Mouse (Mus musculus) testis, adult 2 months (tissue): Measurements from ENCODE around the gene Tmem143. TPM values are rescaled to one million over a fixed set of nuclear protein-coding genes. Genes with fewer than 3 reads are reported as not detected.
A peak's percentile ranks its signal among the peaks of the same experiment; 100 is the strongest.

Source experiments
- H3K27ac ChIP-seq: fragments of 200-500 bp; 2 replicates; pipeline ENCODE4 v1.5.1; 2012; ENCODE audit warnings: low read depth, low read length; ENCODE audit not compliant: control insufficient read depth, insufficient read depth
- H3K27me3 ChIP-seq: fragments of 200-500 bp; 2 replicates; pipeline ENCODE4 v1.6.1; 2012; ENCODE audit warnings: mild to moderate bottlenecking, low read length, moderate library complexity; ENCODE audit not compliant: control insufficient read depth, insufficient read depth
- H3K36me3 ChIP-seq: fragments of 200-500 bp; 2 replicates; pipeline ENCODE4 v1.6.1; 2012; ENCODE audit warnings: mild to moderate bottlenecking, low read length; ENCODE audit not compliant: control insufficient read depth, insufficient read depth
- H3K4me1 ChIP-seq: fragments of 200-500 bp; 2 replicates; pipeline ENCODE4 v1.6.1; 2012; ENCODE audit warnings: low read length; ENCODE audit not compliant: control insufficient read depth, insufficient read depth
- H3K4me3 ChIP-seq: fragments of 200-500 bp; 2 replicates; pipeline ENCODE4 v1.5.1; 2012; ENCODE audit warnings: low read depth, mild to moderate bottlenecking, low read length, moderate library complexity, mixed read lengths; ENCODE audit not compliant: control insufficient read depth
- CTCF ChIP-seq: fragments of 200-500 bp; IDR thresholded peaks from 2 replicates; pipeline ENCODE4 v1.5.1; 2012; ENCODE audit warnings: low read depth, mild to moderate bottlenecking, inconsistent platforms, low read length, moderate library complexity; ENCODE audit not compliant: control insufficient read depth, insufficient read depth, insufficient replicate concordance
- POLR2A ChIP-seq: fragments of 200-500 bp; IDR thresholded peaks from 2 replicates; pipeline ENCODE4 v1.6.1; 2012; ENCODE audit warnings: low read depth, mild to moderate bottlenecking, inconsistent platforms, low read length, moderate library complexity; ENCODE audit not compliant: control insufficient read depth
- polyA plus RNA-seq: library from polyadenylated mRNA; depleted of rRNA; stranded (reverse); fragments of >200 nt; gene quantifications from 2 replicates; pipeline ENCODE4 v1.2.3, GENCODE M21; 2012

Gene Tmem143
- polyA plus RNA-seq, 1 experiment = 8.1 TPM

DNA sequence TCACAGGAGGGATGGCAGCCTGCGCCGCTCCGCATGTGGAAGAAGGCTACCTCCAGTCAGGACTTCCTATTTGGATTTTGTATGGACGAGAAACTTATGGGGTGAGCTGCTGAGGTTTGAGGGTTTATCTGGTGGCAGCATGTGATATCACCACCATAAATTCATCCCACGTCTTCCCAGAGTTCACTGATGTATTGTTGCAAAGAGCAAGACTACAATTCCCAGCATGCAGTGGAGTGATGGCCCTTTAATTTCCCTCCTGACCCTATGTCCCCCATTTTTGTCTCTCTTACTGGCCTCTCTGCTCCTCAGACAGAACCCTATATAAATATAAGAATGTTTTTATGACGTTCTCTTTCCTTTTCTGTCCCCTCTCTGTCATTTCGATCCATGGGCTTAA, 33.9 kb upstream of the Tmem143 start:
- Histone ChIP-seq H3K4me1 (peaks cover 14% of the 10 kb centered on the region), H3K36me3 (no peaks in the 10 kb centered on the region), H3K27me3 (no peaks in the 10 kb centered on the region), H3K27ac (no peak overlapping the region), H3K4me3 (no peak overlapping the region)
- TF ChIP-seq CTCF (no peak), POLR2A (no peak)

DNA sequence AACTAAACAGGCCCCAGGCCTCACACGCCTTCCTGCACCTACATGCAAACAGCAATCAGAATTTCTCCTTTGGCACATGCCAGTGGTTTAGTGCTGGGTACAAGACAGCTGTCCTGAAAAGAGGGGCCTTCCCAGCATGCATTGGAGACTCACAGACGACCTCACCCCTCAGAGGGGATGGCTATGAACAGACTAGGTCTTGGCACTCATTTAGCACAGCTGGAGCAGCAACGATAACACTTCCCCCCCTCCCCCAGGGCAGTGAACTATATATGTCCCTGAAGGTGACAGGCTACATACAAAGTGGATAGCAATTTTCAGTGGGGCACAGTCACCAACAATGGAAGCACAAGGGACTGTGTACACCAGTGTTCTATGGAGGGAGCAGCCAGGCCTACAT, 32.3 kb upstream of the Tmem143 start:
- Histone ChIP-seq H3K4me3 (no peak overlapping the region), H3K27me3 (no peaks in the 10 kb centered on the region), H3K27ac (no peak overlapping the region), H3K36me3 (no peaks in the 10 kb centered on the region), H3K4me1 (peaks cover 21% of the 10 kb centered on the region)
- TF ChIP-seq CTCF = no peak
- no peak for TF ChIP-seq POLR2A

DNA sequence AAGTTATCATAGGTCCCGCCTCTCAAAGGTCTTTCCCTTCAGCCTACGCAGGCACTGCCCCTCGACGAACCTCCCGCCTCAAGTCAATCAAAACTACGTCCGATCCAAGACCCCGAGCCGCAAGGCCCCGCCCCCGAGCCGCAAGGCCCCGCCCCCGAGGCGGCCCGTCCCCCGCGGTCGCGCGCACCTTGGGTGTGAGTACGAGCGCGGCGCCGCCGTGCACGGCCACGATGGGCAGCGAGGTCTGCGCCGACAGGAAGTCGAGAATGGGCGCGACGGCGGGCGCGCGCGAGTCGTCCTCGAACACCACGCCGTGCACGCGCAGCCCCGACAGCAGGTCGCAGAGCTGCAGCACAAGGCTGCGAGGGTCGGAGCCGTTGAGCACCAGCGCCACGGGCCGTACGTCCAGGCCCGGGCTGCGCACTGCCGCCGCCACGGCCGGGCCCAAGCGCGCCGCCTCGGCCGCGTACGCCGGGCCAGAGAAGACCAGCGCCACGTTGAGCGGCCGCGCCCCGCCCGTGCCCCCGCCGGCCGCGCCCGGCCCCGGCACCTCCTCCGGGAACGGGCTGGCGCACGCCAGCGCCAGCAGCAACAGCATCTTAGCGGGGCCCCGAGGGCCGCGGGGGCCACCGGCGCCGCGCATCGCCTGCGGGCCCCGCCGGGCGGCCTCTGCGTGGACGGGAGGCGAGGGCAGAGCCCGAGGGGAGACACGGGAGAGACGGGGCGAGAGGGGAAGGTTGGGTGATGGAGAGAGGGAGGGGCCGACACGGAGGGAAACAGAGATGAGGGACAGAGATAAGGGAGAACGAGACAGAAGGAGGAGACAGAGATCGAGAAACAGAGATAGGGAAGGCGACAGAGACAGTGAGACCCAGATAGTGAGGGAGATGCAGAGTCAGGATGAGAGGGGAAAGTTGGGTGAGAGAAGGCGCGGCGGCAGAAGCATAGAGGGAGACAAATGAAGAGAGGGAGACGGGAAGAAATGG, 30.5 kb upstream of the Tmem143 start:
- Histone ChIP-seq H3K27ac (peak overlapping the region; percentile 88), H3K4me1 (peaks cover 33% of the 10 kb centered on the region), H3K4me3 (peak overlapping the region; percentile 97), H3K27me3 (no peaks in the 10 kb centered on the region), H3K36me3 (no peaks in the 10 kb centered on the region)
- no peak for TF ChIP-seq CTCF
- TF ChIP-seq POLR2A = peak; percentile 91

DNA sequence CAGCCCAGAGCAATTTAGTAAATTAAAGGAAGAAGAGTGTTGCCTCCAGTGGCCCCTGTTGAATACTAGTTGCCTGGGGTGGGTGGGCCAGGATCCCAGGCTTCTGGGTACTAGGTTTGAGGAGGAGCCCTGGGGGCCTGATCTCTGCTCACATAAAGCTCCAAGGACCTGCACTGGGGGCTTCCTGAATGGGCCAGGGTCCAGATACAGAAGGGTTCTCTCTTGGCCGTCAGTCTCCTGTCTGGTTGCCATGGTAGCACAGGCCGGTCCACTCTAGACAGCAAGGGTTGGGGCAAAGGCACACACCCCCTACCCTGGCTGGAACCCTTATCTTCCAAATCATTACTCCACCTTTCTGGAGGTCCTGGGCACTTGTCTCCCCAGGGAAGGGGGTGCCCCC, 28.9 kb upstream of the Tmem143 start:
- Histone ChIP-seq H3K27me3 (no peaks in the 10 kb centered on the region), H3K27ac (no peak overlapping the region), H3K4me1 (peaks cover 38% of the 10 kb centered on the region), H3K4me3 (no peak overlapping the region; the same call in 1 of the 2 replicates), H3K36me3 (no peaks in the 10 kb centered on the region)
- TF ChIP-seq CTCF (no peak), POLR2A (no peak; the same call in 1 of the 2 replicates)

DNA sequence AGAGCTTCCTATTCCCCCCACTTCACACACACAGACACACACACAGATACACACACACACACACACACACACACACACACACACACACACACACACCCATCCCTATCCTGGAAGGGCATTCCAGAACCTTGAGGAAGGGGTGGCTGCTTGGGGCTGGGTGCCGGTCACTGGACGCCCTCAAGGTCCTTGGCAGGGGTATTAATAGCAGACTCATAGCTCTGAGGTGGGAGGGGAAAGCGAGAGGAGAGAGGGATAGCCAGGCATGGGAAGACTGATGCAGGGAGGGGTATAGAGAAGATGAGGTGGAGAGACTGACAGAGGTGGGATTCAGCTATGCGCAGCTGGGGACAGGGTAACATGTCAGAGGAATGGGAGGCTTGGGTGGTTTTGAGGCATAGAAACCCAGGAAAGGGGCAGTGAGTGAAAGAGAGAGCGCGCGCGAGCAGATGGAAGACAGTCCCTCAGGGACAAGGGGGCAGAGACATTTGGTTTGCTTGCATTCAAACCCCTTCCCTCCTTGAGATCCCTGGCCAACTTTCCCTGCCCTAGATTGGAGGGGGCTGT, 27.6 kb upstream of the Tmem143 start:
- TF ChIP-seq POLR2A = no peak
- TF ChIP-seq CTCF = no peak
- Histone ChIP-seq H3K36me3 (no peaks in the 10 kb centered on the region), H3K4me1 (peaks cover 51% of the 10 kb centered on the region), H3K27me3 (no peaks in the 10 kb centered on the region), H3K4me3 (no peak overlapping the region), H3K27ac (no peak overlapping the region)

DNA sequence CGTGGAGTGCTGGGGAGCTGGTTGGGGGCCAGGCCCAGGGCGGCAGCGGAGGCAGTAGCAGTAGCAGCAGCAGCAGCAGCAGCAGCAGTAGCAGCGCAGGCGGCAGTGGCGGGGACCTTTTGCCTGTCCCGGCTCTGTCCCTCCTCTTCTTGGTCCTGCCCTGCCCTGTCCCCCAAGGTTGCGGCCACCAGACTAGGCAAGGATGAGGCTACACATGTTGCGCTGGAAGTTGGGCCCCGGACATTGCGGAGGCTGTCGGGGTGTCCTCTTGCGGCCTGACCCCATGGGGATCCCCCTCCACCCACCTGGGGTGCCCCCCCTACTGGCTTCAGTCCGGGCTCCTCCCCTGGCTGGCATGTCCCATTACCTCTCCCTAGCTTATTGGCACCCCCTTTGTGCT, 27.0 kb upstream of the Tmem143 start:
- Histone ChIP-seq H3K4me1 (peaks cover 52% of the 10 kb centered on the region), H3K27ac (no peak overlapping the region), H3K36me3 (no peaks in the 10 kb centered on the region), H3K4me3 (peak overlapping the region; percentile 8; the same call in 1 of the 2 replicates), H3K27me3 (no peaks in the 10 kb centered on the region)
- no peak for TF ChIP-seq POLR2A

DNA sequence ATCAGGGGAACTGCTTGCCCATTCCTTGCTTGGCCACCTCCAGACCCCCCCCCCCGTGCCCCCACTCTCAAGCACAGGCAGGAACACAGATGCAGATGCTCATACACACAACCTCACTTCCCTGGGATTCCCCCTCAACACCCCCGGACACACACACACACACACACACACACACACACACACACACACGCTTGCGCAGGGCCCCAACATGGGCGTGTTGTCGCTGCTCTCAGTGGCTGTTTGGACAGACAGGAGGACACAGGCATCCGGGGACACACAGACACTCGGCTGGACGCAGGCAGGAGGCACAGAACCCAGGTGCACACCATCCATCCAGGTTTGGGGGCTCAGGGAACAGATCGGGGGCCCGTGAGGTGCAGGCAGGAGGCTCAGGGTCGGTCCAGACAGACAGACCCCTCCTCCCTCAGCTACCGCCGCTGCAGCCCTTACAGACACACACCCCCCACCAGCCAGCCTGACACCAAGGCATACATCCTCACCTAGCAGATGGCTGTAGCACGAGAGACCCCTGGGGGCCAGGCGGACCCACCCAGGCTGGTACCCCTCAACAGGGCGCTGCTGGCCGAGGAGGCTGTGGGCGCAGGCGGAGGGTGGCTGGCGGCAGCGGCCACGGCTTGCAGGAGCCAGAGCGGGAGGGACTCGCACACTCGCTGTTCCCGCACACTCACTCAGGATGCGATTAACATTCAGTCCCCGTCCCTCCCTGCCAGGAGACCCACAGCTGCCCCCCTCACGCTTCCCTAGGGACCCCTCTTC, 26.3 kb upstream of the Tmem143 start:
- H3K36me3 ChIP-seq = no peaks in the 10 kb centered on the region
- no peak overlapping the region for H3K27ac ChIP-seq
- no peaks in the 10 kb centered on the region for H3K27me3 ChIP-seq
- H3K4me1 ChIP-seq = peaks cover 52% of the 10 kb centered on the region
- no peak overlapping the region for H3K4me3 ChIP-seq
- TF ChIP-seq POLR2A (no peak; the same call in 1 of the 2 replicates), CTCF (no peak)
